Mouse (Mus musculus) regulatory T cell (primary cell): Measurements from ENCODE around the gene Pip4k2a.

Source experiments
- in situ Hi-C: fragments of 300-600 bp; cut with MboI, MseI; formaldehyde crosslinking; loops from one replicate; pipeline ENCODE4 v1.15.1; 2025; ENCODE audit warnings: high pct_unique_total_duplicates

Gene Pip4k2a

GRCm38 (mm10) chr2:18799265-18799965, 198.5 kb downstream of the Pip4k2a start:
- in situ Hi-C loops = no loop called here

GRCm38 (mm10) chr2:18797776-18798175, 200.2 kb downstream of the Pip4k2a start:
- in situ Hi-C loops = no loop called here

GRCm38 (mm10) chr2:18794261-18794660, 203.7 kb downstream of the Pip4k2a start:
- in situ Hi-C loops = no loop called here
